Mouse (Mus musculus) embryonic facial prominence, embryonic 10.5 days (tissue): ENCODE data around the gene Sfxn5. TPM values are rescaled to one million over a fixed set of nuclear protein-coding genes. Genes with fewer than 3 reads are reported as not detected.
A peak's percentile ranks its signal among the peaks of the same experiment; 100 is the strongest.

Experiments used
- DNase-seq: peaks from one replicate; pipeline ENCODE4 v3.0.0-alpha.2; 2017; ENCODE audit warnings: low spot score
- H3K27ac ChIP-seq: fragments of 300-500 bp; sonication (generic); replicated peaks from 2 replicates; pipeline ENCODE4 v1.5.1; 2016; ENCODE audit warnings: mild to moderate bottlenecking
- H3K27me3 ChIP-seq: fragments of 300-500 bp; sonication (generic); replicated peaks from 2 replicates; pipeline ENCODE4 v1.6.1; 2016; ENCODE audit warnings: low read depth, mild to moderate bottlenecking; ENCODE audit not compliant: poor library complexity, severe bottlenecking
- H3K36me3 ChIP-seq: fragments of 300-500 bp; sonication (generic); replicated peaks from 2 replicates; pipeline ENCODE4 v1.6.1; 2016; ENCODE audit warnings: mild to moderate bottlenecking, moderate library complexity
- H3K4me1 ChIP-seq: fragments of 300-500 bp; sonication (generic); 2 replicates; pipeline ENCODE4 v1.6.1; 2016
- H3K4me3 ChIP-seq: fragments of 300-500 bp; sonication (generic); 2 replicates; pipeline ENCODE4 v1.5.1; 2016; ENCODE audit warnings: mild to moderate bottlenecking, moderate library complexity
- H3K9me3 ChIP-seq: fragments of 300-500 bp; sonication (generic); 2 replicates; pipeline ENCODE4 v1.6.1; 2016; ENCODE audit warnings: mild to moderate bottlenecking
- WGBS: fragments of 180-500 bp; shearing (Covaris S2); methylation state at CpG from one replicate; pipeline ENCODE4 v1.1.7; 2016; 5-methylcytosine and 5-hydroxymethylcytosine counted together
- polyA plus RNA-seq: library from polyadenylated mRNA; unstranded; fragments of >200 nt; fragmentation: Nextera tagmentation; extraction: Ambion mirVana; gene quantifications from 2 replicates; pipeline ENCODE4 v1.2.1, GENCODE M21; 2016

Sfxn5 gene
- polyA plus RNA-seq, 1 experiment from 2014 or later, result 8.5 TPM

DNA sequence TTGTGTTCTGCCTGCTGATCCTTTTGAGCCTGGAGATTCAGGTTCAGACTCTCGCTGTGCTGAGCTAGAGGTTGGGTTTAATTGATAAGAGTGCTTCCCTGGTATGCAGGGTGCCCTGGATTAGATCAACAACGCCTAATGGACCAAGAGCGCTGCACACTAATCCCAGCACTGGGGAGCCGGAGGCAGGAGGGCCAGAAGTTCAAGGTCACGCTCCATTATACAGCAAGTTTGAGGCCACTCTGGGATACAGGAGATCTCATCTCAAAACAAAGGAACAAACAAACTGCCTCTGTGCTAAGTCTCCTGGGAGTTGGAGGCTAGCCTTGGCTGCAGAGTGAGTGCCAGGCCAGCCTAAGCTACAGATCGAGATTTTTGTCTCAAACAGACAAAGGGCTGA, 77.6 kb downstream of the Sfxn5 start:
- Histone ChIP-seq H3K9me3 (no peaks in the 10 kb centered on the region), H3K36me3 (no peaks in the 10 kb centered on the region), H3K4me3 (no peak overlapping the region), H3K27ac (no peak overlapping the region), H3K4me1 (peaks cover 15% of the 10 kb centered on the region), H3K27me3 (peaks cover 3% of the 10 kb centered on the region; the same call in 1 of the 2 replicates)
- 66% methylated on average over 6 of the region's 6 CpGs for WGBS
- DNase-seq, result no peak

DNA sequence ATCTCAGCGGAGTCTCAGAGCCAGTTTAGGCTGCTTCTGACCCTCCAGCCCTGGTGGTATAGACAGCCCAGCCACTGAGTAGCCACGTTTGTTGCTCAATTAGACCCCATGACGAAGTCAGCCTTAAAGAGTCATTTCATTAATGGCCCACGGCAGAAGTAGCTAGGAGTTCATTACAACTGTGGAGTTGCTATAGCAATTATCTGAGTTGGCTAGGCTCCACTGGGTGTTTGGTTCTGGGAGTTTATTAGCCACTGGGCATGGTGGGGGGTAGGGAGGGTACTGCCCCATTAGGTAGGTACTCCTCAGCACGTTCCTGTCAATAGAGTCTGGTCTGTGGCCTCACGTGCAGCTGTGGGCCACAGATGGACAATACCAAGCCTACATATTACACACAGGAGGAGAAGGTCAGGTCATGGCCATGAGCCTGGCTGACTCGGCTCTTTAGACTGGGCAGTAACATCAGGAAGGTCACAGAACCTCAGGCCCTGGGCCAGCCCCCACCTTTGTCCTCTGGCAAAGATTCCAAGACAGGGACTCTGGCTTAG, 79.2 kb downstream of the Sfxn5 start:
- Histone ChIP-seq H3K27me3 (0 out of 2 replicates have a peak, but pooled peaks cover 3% of the 10 kb centered on the region), H3K27ac (no peak overlapping the region), H3K4me3 (no peak overlapping the region), H3K36me3 (no peaks in the 10 kb centered on the region), H3K4me1 (peaks cover 17% of the 10 kb centered on the region), H3K9me3 (no peaks in the 10 kb centered on the region)
- 70% methylated on average over 7 of the region's 7 CpGs for WGBS
- DNase-seq, result no peak

DNA sequence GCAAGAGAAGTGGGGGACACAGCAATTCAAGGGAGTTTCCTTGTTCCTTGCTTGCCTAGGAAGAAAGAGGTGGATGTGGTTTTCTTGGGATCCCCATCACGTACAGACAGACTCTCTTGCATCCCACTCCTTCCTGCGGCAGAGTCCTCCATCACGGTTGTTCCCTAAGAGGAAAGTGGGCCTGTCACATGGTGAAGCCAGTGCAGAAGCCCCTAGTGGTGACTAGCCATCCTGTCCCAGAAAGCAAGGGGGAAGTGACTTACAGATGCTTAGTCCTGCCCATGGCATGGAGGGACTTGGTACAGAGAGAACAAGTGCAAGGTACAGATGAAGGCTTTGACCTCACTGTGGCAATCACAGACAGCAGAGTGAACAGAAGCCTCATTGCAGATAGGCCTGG, 79.9 kb downstream of the Sfxn5 start:
- WGBS, result 76% methylated on average over 3 of the region's 3 CpGs
- peaks cover 17% of the 10 kb centered on the region for H3K4me1 ChIP-seq
- no peaks in the 10 kb centered on the region for H3K36me3 ChIP-seq
- no peak overlapping the region for H3K4me3 ChIP-seq
- H3K27ac ChIP-seq, result peak overlapping the region; percentile 44; the same call in 1 of the 2 replicates
- no peak for DNase-seq
- H3K27me3 ChIP-seq, result 0 out of 2 replicates have a peak, but pooled peaks cover 3% of the 10 kb centered on the region
- no peaks in the 10 kb centered on the region for H3K9me3 ChIP-seq

DNA sequence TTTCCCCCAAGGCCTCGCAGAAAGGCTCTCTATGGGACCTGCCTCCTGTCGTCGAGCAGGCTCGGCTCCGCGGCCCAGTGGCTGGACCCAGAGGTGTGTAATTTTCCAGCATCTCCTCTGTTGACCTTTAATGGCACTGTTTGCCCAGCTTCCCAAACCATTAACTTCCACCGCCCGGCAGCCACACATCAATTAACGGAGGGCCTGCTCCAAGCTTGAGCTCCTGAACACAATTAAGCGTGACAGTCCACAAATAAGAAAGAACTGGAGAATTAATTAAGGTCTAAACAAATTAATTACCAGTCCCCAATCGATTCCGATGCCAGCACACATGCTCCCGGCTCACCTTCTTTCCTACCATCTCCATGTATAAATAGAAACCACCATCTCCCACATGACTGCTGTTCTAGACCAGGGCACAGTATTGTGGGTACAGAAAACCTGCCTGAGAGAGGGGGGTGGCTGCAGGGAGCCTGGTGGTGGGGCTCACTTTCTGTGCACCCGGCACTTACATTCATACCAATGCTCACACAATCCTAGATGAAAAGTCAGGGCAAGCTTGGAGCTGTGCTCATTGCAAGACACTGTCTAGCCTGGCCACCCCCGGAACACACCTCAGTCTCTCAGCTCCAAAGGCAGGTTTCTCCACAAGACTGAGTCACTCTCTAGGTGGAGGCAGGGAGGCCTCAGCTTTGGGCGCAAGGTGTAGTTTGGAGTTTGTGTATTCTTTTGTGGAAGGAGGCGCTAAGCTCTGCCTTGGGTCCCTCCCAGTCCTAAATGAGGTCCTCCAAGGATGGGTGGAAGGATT, 80.8 kb downstream of the Sfxn5 start:
- Histone ChIP-seq H3K27me3 (0 out of 2 replicates have a peak, but pooled peaks cover 3% of the 10 kb centered on the region), H3K9me3 (no peaks in the 10 kb centered on the region), H3K36me3 (no peaks in the 10 kb centered on the region), H3K27ac (no peak overlapping the region), H3K4me3 (no peak overlapping the region), H3K4me1 (peaks cover 17% of the 10 kb centered on the region)
- WGBS, result 84% methylated on average over 17 of the region's 17 CpGs
- DNase-seq, result no peak

DNA sequence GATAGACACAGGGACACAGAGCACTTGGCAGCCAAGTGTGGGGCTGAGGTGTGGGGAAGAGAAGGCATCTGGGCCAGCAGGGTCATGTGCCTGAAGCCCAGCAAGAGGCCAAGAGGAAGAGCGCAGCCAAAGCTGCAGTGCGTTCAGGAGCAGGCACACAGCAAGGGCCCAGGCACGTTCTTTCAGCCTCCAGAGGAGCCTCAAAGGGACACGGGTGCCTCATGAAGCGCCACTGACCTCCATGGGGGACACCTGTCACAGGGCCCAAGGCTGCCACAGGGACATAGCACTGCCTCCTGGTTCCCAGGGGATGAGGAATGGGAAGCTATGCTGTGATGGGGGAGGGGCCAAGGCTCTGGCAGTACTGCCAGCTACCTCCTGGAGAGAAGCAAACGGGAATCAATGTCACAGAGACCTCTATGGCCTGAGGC, 82.4 kb downstream of the Sfxn5 start:
- no peaks in the 10 kb centered on the region for H3K27me3 ChIP-seq
- no peak for DNase-seq
- WGBS, result 38% methylated on average over 6 of the region's 6 CpGs
- H3K9me3 ChIP-seq, result no peaks in the 10 kb centered on the region
- H3K36me3 ChIP-seq, result no peaks in the 10 kb centered on the region
- peaks cover 17% of the 10 kb centered on the region for H3K4me1 ChIP-seq
- no peak overlapping the region for H3K27ac ChIP-seq
- H3K4me3 ChIP-seq, result no peak overlapping the region

DNA sequence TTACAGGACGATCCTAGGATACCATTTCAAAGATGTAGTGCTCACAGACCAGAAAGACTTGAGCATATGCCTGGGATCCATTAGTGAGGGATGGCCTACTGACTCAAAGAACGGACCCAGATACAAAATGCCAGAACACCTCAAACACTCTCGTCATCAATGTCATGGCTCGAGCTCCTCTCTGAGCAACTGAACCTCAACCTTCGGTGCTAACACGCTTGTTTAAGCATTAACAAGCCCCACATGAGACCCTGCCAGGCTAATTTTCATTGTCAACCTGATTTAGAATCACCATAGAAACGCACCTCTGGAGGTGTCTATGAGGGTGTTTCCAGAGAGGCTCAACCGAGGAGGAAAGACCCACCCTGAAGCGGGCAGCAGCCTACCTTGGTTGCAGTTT, 83.4 kb downstream of the Sfxn5 start:
- DNase-seq, result no peak
- Histone ChIP-seq H3K36me3 (no peaks in the 10 kb centered on the region), H3K27ac (no peak overlapping the region), H3K9me3 (peaks cover 3% of the 10 kb centered on the region), H3K4me1 (peaks cover 17% of the 10 kb centered on the region), H3K27me3 (no peaks in the 10 kb centered on the region), H3K4me3 (no peak overlapping the region)
- 89% methylated on average over 9 of the region's 9 CpGs for WGBS

DNA sequence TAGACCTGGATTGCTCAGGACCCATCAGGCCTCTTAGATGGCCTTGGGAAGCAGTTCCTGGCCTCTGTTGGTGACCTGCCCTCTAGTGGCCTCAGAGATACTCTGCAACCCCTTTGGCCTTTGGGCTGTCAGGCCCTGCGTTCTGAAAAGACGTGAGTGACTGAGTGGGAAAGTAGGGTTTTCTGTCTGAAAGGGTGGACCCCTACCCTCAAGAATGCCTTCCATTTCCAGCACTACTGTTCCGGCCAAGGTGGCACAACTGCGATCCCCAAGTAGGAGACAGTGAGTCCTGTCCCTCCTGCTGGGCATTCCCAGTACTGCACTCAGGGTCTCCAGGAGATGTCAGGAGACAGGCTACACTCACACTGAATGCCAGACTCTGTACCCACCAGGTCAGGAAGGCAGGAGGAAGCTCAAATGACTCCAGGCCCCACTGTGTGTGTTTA, 94.2 kb downstream of the Sfxn5 start:
- Histone ChIP-seq H3K27ac (no peak overlapping the region), H3K9me3 (no peaks in the 10 kb centered on the region), H3K36me3 (no peaks in the 10 kb centered on the region), H3K4me1 (peaks cover 33% of the 10 kb centered on the region), H3K27me3 (0 out of 2 replicates have a peak, but pooled peaks cover 6% of the 10 kb centered on the region), H3K4me3 (no peak overlapping the region)
- 8% methylated on average over 4 of the region's 4 CpGs for WGBS
- DNase-seq, result peak; percentile 81

DNA sequence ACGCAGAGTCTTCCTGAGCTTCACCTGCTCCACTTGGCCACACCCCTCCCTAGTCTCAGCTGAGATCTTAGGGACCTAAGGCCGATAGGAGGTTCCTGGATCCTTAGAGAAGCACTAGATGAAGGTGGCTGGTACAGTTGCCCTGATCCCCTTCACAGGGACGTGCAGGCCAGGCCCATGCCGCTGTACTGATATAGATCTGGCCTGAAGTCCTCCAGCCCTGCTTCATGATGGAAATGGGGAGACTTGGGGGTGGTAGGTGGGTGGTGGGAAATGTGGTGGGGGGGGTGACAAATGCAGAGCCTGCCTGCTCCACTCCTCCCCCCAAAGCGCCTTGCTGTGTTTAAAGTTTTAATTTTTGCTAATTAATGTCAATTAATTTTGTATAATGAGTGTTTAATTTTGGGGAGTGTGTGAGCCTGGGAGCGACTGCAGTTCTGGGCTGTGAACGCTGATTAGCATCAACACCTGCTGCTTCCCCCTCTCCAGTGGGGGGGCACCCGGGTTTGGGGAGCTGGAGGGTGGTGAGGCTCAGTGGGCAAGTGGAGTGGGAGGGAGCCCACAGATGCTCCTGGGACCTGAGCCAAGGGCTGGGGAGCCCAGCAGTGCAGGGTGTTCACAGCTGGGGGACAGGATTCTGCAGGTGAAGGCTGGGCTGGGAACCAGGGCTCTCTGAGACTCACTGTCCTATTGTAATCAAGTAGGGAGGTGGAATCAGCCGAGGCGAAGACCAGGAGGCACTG, 95.5 kb downstream of the Sfxn5 start:
- no peak for DNase-seq
- H3K9me3 ChIP-seq, result no peaks in the 10 kb centered on the region
- no peak overlapping the region for H3K27ac ChIP-seq
- 0 out of 2 replicates have a peak, but pooled peaks cover 16% of the 10 kb centered on the region for H3K27me3 ChIP-seq
- H3K36me3 ChIP-seq, result no peaks in the 10 kb centered on the region
- WGBS, result 57% methylated on average over 10 of the region's 10 CpGs
- no peak overlapping the region for H3K4me3 ChIP-seq
- peaks cover 39% of the 10 kb centered on the region for H3K4me1 ChIP-seq

DNA sequence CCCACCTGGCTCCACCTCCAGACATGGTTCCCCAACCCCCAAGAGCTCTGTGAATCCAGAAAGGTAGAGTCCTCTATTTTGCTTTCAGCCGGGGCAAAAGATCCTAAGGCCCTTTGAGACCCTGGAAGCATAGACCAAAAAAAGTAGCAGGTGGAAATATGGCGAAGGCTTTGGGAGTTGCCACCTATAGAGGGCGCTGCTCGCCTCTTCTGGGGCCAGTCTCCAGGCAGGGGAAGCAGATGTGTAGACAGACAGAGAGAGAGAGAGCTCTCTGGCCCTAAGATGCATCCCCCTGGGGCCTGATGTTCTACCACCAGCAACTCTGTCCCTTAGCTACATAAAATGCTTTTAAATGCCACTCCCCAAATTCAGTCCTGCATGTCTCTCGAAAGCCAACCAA, 96.2 kb downstream of the Sfxn5 start:
- Histone ChIP-seq H3K27ac (no peak overlapping the region), H3K4me3 (no peak overlapping the region), H3K27me3 (0 out of 2 replicates have a peak, but pooled peaks cover 23% of the 10 kb centered on the region), H3K9me3 (no peaks in the 10 kb centered on the region), H3K4me1 (peaks cover 46% of the 10 kb centered on the region), H3K36me3 (no peaks in the 10 kb centered on the region)
- DNase-seq, result peak; percentile 41
- 44% methylated on average over 5 of the region's 5 CpGs for WGBS

DNA sequence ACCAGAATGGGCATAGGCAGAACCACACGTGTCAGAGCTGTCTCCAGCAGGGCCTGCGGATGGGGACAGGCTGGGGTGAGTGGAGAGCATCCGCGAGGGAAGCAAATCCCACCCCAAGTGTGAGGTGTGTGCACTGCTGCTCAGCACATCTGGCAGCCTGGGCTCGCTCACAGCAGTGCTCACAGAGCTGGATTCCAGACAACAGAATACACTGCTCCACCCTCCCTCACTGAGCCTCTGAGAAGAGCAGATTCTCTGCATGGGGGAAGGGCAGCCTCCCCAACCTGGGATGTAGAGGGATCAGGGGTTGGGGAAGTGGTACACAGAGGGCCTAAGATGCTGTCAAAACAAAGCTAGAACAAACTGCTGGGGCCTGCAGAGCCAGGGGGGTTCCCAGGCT, 98.4 kb downstream of the Sfxn5 start:
- H3K4me3 ChIP-seq, result no peak overlapping the region
- no peaks in the 10 kb centered on the region for H3K9me3 ChIP-seq
- 0 out of 2 replicates have a peak, but pooled peaks cover 34% of the 10 kb centered on the region for H3K27me3 ChIP-seq
- 0 out of 2 replicates have a peak overlapping the region, but pooled peaks have one; percentile 44 for H3K27ac ChIP-seq
- H3K36me3 ChIP-seq, result no peaks in the 10 kb centered on the region
- peak; percentile 17 for DNase-seq
- WGBS, result 33% methylated on average over 5 of the region's 5 CpGs
- H3K4me1 ChIP-seq, result peaks cover 52% of the 10 kb centered on the region

DNA sequence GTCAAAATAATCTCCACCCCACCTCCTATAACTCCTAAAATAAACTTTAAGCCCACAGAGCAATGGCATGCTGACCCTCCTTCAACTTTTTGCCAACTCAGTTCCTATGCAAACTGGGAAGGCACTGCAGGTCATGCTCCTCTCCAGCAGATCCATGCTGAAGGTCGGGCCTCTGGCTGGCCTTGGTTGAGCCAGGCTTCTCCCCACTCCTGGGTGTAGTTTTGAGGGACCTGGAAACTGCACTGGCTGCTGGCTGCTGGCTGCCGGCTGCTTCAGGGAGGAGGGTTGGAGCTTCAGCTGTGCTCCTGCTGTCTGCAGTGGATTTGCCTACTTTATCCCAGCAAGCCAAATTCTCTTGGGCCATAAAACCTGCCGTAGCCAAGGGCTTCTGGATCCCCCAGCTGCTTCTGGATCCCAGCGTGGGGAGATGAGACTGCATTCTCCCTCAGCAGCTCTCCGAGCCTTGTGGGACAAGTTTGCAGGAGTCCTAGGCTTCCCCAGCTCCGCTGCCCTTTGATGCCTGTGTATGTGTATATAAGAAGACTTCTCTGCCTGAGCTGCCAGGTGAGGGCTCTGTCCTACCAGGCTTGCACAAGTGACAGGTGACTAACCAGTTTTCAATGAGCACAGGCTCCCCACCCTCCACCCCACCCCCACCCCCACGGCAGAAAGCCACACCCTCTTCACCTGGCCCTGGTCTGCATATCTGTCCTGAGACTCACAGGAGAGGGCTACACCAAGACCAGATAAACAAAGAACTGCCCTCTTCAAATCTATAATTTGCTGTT, 100.2 kb downstream of the Sfxn5 start:
- Histone ChIP-seq H3K9me3 (no peaks in the 10 kb centered on the region), H3K27me3 (0 out of 2 replicates have a peak, but pooled peaks cover 37% of the 10 kb centered on the region), H3K4me3 (no peak overlapping the region), H3K36me3 (no peaks in the 10 kb centered on the region), H3K4me1 (peaks cover 46% of the 10 kb centered on the region), H3K27ac (no peak overlapping the region)
- DNase-seq, result no peak
- WGBS, result 40% methylated on average over 7 of the region's 7 CpGs

DNA sequence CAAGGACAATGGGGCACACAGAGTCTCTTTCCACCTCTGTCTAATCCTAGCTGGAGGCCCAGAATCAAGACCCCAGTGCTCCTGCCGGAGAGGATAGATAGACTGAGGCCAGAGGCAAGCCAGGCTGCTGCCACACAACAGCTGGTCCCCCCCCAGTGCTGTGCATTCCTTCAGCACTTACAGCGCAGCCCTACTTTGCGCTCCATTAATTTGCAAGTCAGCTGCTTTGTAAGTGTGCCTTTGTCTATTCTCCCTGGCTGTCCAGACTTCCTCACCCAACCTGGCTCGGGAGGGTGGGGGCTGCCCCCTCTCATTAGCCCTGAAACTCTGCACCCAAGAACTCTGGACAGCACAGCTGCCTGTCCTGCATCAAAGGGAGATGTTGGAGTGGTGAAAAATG, 101.2 kb downstream of the Sfxn5 start:
- H3K27ac ChIP-seq, result 0 out of 2 replicates have a peak overlapping the region, but pooled peaks have one; percentile 24
- no peak for DNase-seq
- H3K9me3 ChIP-seq, result no peaks in the 10 kb centered on the region
- H3K36me3 ChIP-seq, result no peaks in the 10 kb centered on the region
- peaks cover 47% of the 10 kb centered on the region for H3K4me1 ChIP-seq
- H3K4me3 ChIP-seq, result no peak overlapping the region
- 0 out of 2 replicates have a peak, but pooled peaks cover 34% of the 10 kb centered on the region for H3K27me3 ChIP-seq
- 30% methylated on average over 4 of the region's 4 CpGs for WGBS
